Mouse (Mus musculus) lung, adult 2 months (tissue): ENCODE measurements around the gene Pdlim1.

Experiments used
- CTCF ChIP-seq: fragments of 200-500 bp; IDR thresholded peaks from 2 replicates; pipeline ENCODE4 v1.5.1; 2011; ENCODE audit warnings: mild to moderate bottlenecking, low read length, control low read depth; ENCODE audit not compliant: insufficient read depth
- POLR2A ChIP-seq: fragments of 200-500 bp; IDR thresholded peaks from 2 replicates; pipeline ENCODE4 v1.6.1; 2011; ENCODE audit warnings: low read depth, mild to moderate bottlenecking, control low read depth, low read length, borderline replicate concordance; ENCODE audit errors: extremely low read depth

DNA sequence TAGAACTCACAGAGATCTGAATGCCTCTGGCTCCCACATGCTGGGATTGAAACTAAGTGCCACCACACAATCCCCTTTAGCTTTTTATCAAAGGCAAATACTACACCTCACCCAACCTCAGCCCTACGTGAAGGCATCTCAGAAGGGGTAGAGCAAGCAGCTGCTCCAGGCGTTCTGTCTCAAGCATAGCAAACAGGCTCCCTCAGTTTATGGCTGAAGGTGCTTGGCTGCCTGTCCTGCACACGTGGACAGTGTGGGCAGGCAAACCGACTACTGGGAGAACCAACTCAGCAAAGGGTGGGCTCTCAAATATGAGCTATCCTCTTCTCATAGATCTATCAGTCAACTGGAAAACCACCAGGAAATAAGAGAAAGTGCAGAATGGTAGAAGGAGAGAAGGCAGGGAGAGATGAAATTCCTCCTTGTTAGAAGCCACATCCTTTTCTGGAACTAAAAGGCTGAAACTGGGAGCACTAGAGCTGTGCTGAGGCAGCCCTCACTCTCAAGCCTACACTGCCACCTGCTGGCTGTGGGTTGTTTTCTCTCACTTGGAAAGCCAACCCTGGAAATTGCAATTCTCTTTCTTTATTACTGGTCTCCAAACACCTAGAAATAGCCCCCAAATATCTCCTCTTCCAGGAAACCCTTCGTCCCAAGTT is 46.4 kb downstream of the Pdlim1 start:
- TF ChIP-seq POLR2A (no peak), CTCF (peak; percentile 89)
